Mouse (Mus musculus) bone marrow macrophage, adult 2 months (primary cell): ENCODE results near the gene Jsrp1.

Source experiments
- CTCF ChIP-seq: IDR thresholded peaks from 2 replicates; pipeline ENCODE4 v1.5.1; 2012; ENCODE audit warnings: low read depth, mild to moderate bottlenecking, low read length, moderate library complexity
- POLR2A ChIP-seq: IDR thresholded peaks from 2 replicates; pipeline ENCODE4 v1.6.1; 2012; ENCODE audit warnings: mild to moderate bottlenecking, low read depth, low read length, borderline replicate concordance

DNA sequence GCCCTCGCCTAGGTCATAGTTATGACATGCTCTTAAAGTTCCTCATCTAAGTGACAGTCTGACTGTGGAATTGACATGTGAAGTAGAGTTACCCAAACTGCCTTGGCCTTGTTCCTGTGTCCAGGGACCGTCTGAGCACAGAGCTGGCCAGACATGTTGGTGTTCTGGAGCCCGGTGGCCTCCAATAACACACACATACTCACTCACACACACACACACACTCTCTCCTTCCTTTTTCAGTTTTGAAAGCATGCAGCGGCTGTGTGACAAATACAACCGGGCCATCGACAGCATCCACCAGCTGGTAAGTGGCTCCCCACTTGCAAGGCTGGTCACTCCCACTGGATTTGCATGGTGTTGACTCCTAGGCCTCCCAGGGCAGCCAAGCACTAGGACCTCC lies 44.9 kb downstream of the Jsrp1 start:
- TF ChIP-seq CTCF (no peak), POLR2A (no peak)
